In the genomic region with DNA sequence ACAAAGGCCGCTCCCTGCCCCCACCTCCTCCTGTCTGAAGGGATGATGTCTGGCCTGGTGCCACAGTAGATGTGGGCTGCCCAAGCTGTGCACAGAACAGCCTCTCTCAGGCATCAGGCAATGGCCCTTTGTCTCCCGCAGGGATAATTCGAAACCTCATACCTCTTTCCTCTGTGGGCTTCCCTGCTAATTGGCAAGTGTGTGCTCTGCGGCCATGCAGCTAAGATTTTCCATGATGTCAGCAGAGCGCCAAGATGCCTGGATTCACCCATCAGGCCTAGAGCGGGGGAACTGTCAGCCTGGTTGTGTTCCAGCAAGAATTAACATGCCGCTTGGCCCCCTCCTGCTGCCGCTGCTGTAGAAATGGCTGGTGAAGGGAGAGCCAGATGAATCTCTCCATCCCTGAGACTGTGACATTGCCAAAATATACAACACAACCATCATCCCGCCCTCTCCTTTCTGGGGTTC, we compare ENCODE assay signal across 9 mouse cellular contexts. TPM values are rescaled to one million over a fixed set of nuclear protein-coding genes. Genes with fewer than 3 reads are reported as not detected.
A peak's percentile ranks its signal among the peaks of the same experiment; 100 is the strongest.
DNase-seq lines count a peak whose midpoint lies in the region; ATAC-seq and TF ChIP-seq lines count a peak whose summit lies in the region.
"Had no signal": no experiment of that assay in that cellular context is flagged by ENCODE, and none has a peak within 500 bp of the region (broad histone marks: within the 10 kb centered on the region; RNA-seq: fewer than 3 reads in every experiment).

No protein-coding gene starts in this region.

- TF ChIP-seq CTCF in lung, postnatal 0 days (IDR thresholded peaks at IDR 0.05) = no peak
- TF ChIP-seq CTCF in lung, adult 2 months (IDR thresholded peaks at IDR 0.05; ENCODE audit: insufficient read depth, low read length) = no peak
- TF ChIP-seq CTCF in heart, postnatal 0 days (IDR thresholded peaks at IDR 0.05; ENCODE audit: low read depth) = no peak

- no peaks in the 10 kb centered on the region for H3K4me1 ChIP-seq in lung, postnatal 0 days (ENCODE audit: insufficient read depth, low read depth, low read length)
- peaks cover 2% of the 10 kb centered on the region; the same call in 1 of the 2 replicates for H3K4me1 ChIP-seq in lung, adult 2 months (ENCODE audit: control insufficient read depth, insufficient read depth, low read length)
- 0 out of 2 replicates have a peak, but pooled peaks cover 4% of the 10 kb centered on the region for H3K4me1 ChIP-seq in heart, postnatal 0 days (ENCODE audit: control insufficient read depth, insufficient read depth)

- no peaks in the 10 kb centered on the region for H3K36me3 ChIP-seq in lung, postnatal 0 days (ENCODE audit: insufficient read depth, low read length)
- no peaks in the 10 kb centered on the region for H3K36me3 ChIP-seq in heart, postnatal 0 days (replicated peaks; ENCODE audit: control insufficient read depth, insufficient read depth, low read length)

- 0 out of 2 replicates have a peak, but pooled peaks cover 4% of the 10 kb centered on the region for H3K27me3 ChIP-seq in lung, postnatal 0 days (replicated peaks; ENCODE audit: insufficient read depth, low read length)
- peaks cover 13% of the 10 kb centered on the region for H3K27me3 ChIP-seq in heart, postnatal 0 days (ENCODE audit: control insufficient read depth, insufficient read depth, low read length)

- no peak overlapping the region for H3K9ac ChIP-seq in lung, postnatal 0 days (replicated peaks; ENCODE audit: low read depth)
- H3K9ac ChIP-seq in heart, postnatal 0 days (replicated peaks; ENCODE audit: low read depth, low read length) = no peak overlapping the region

- 17% methylated on average over 9 of the region's 9 CpGs for WGBS in lung, postnatal 0 days
- WGBS in lung, adult 2 months = 31% methylated on average over 9 of the region's 9 CpGs
- 22% methylated on average over 9 of the region's 9 CpGs for WGBS in heart, postnatal 0 days

- intact Hi-C loops in left cerebral cortex, postnatal 10 days (cut with DNase I) = loop anchor here (10.0 kb wide), 1 partner anchor 134 kb away; no protein-coding TSS in a partner anchor

- TF ChIP-seq POLR2A in lung, adult 2 months (IDR thresholded peaks at IDR 0.05; ENCODE audit: borderline replicate concordance, extremely low read depth, low read depth, low read length) = no peak

- 0 out of 2 replicates have a peak, but pooled peaks have one; percentile 52 for ATAC-seq in lung, postnatal 0 days
- ATAC-seq in heart, postnatal 0 days (ENCODE audit: insufficient read depth, low read depth) = peak; percentile 39

- peak; percentile 42 for DNase-seq in lung, postnatal 0 days (ENCODE audit: low spot score)
- no peak for DNase-seq in lung, adult 2 months
- DNase-seq in embryo, embryonic 11 days = peak; percentile 66
- peak; percentile 45 for DNase-seq in heart, postnatal 0 days (ENCODE audit: low spot score)
- peak; percentile 62 to 82 for DNase-seq in left cerebral cortex, postnatal 10 days (ENCODE audit: extremely low spot score in 1 of 2, low spot score in 2 of 2)
- DNase-seq in right cerebral cortex, adult 18-20 months = peak; percentile 82
- no peak for DNase-seq in gastrocnemius, adult 8-10 months (ENCODE audit: low spot score in 2 of 2)
- DNase-seq in ovary, postnatal 36 days (ENCODE audit: low spot score) = no peak

- no peak overlapping the region for H3K27ac ChIP-seq in lung, postnatal 0 days (ENCODE audit: low read length)
- H3K27ac ChIP-seq in heart, postnatal 0 days (ENCODE audit: low read depth) = no peak overlapping the region
- H3K27ac ChIP-seq: macrophage had no signal

- no peaks in the 10 kb centered on the region for H3K9me3 ChIP-seq in lung, postnatal 0 days (ENCODE audit: low read length)
- H3K9me3 ChIP-seq in heart, postnatal 0 days (replicated peaks; ENCODE audit: control insufficient read depth, low read length) = no peaks in the 10 kb centered on the region

- no peak overlapping the region for H3K4me2 ChIP-seq in lung, postnatal 0 days (replicated peaks; ENCODE audit: low read depth, low read length)
- 0 out of 2 replicates have a peak overlapping the region, but pooled peaks have one; percentile 8 for H3K4me2 ChIP-seq in heart, postnatal 0 days (ENCODE audit: low read depth, low read length)

- H3K4me3 ChIP-seq in lung, postnatal 0 days (ENCODE audit: low read depth, low read length) = no peak overlapping the region
- no peak overlapping the region for H3K4me3 ChIP-seq in lung, adult 2 months (replicated peaks; ENCODE audit: extremely low read depth, low read depth, low read length)
- no peak overlapping the region for H3K4me3 ChIP-seq in heart, postnatal 0 days (ENCODE audit: low read depth, low read length)

- no peak for TF ChIP-seq EP300 in lung, postnatal 0 days (IDR thresholded peaks at IDR 0.05)
- TF ChIP-seq EP300 in heart, postnatal 0 days (IDR thresholded peaks at IDR 0.05; ENCODE audit: low read depth) = no peak

RNA-seq across cellular contexts. Expression of gene Tnrc6c, which starts 25.7 kb away (rescaled TPM):
- polyA plus RNA-seq in lung, postnatal 0 days (2015; fragmentation: Nextera tagmentation; extraction: Ambion mirVana) = 8.9 and 9.8 TPM in 2 replicates
- 21.3 and 22.4 TPM in 2 replicates for polyA plus RNA-seq in lung, adult 2 months (2012; rRNA removed)
- 24.2 and 24.4 TPM in 2 replicates for total RNA-seq in heart, postnatal 0 days (2014; rRNA removed; ENCODE audit: low replicate concordance)
- 6.2 and 6.8 TPM in 2 replicates for polyA plus RNA-seq in heart, postnatal 0 days (2015; fragmentation: Nextera tagmentation; extraction: Ambion mirVana)
- 10 to 100 TPM; 63.5 to 71.0 TPM for total RNA-seq in left cerebral cortex, postnatal 10 days (2021)
- 10 to 100 TPM; 17.0 to 20.8 (median 18.6) TPM for total RNA-seq in gastrocnemius, adult 8-10 months (2022)

Comparison
In these comparisons a context has a peak if more than half of its experiments do, and no peak if none do; other contexts are left out.
1. DNase-seq: peak in lung, postnatal 0 days (single experiment), embryo, embryonic 11 days (single experiment), heart, postnatal 0 days (single experiment), left cerebral cortex, postnatal 10 days (2 of 2) and right cerebral cortex, adult 18-20 months (single experiment); none in lung, adult 2 months (single experiment), gastrocnemius, adult 8-10 months (0 of 2) and ovary, postnatal 36 days (single experiment).